Mouse (Mus musculus) neutrophil, adult 5-6 weeks (primary cell): ENCODE measurements at regions not wholly inside any gene's neighbourhood (a gene's known extent, or its start where the extent isn't known, plus 50 kb on each side); places are given as distances from the start of the nearest gene placed in this dataset.

Source experiments
- ATAC-seq: fragments of 151-379, 151-347 bp; 2 replicates; pipeline ENCODE4 v1.8.0; 2017; ENCODE audit warnings: mild to moderate bottlenecking, moderate TSS enrichment; ENCODE audit not compliant: insufficient number of reproducible peaks, poor library complexity, low FRiP score, severe bottlenecking; ENCODE audit errors: extremely low read depth

- no peak for ATAC-seq
Observed at GRCm38 (mm10) chr10:125467503-125467902, 78.2 kb upstream of the Slc16a7 start.

GRCm38 (mm10) chr10:125488350-125488749 lies 99.1 kb upstream of the Slc16a7 start:
- ATAC-seq, result no peak

DNA sequence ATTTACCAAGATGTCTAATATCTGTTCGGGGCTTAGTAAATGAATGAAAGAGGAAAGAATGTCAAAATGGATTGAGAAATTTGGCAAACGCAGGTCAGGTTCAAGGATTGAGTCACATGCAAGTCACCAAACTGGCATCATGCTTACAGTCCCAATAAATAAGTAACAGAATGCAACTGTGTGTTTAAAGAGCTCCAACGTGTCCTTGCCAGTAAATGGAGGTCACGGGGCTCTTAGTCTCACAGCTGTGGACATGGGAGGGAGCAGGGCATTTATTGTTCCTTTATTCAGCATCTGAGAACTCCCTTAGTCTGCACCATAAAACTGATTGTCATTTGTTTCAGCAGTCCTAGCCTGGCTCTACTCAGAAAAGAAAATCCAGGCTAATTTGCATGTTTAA lies 101.1 kb upstream of the Slc16a7 start:
- no peak for ATAC-seq

DNA sequence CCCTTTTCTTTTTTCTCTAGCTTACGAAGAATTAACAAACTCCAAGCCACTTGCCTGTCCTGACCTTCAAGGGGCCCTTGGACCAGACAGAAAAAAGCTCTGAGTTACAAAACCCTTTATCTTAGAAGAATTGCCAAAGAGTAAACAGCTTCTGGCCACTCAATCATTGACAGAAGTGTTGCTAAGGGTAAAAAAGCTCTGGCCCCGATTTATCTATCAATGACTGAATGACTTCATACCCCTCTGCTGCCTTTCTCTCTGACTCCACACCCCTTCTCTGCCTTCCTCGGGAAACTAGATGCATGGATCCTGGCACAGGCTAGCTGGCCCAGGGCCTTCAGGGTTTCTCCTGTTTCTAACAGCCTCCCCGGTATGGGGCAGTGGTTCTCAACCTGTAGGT lies 105.2 kb upstream of the Slc16a7 start:
- ATAC-seq, result no peak

GRCm38 (mm10) chr10:125498347-125498746 lies 109.1 kb upstream of the Slc16a7 start:
- no peak for ATAC-seq

- ATAC-seq, result no peak
Observed at GRCm38 (mm10) chr10:125500338-125500737, 111.1 kb upstream of the Slc16a7 start.

GRCm38 (mm10) chr10:125515026-125515425 lies 125.8 kb upstream of the Slc16a7 start:
- ATAC-seq, result no peak

GRCm38 (mm10) chr10:125530876-125531275 lies 141.6 kb upstream of the Slc16a7 start:
- ATAC-seq, result no peak

GRCm38 (mm10) chr10:125538316-125538715 lies 149.1 kb upstream of the Slc16a7 start:
- ATAC-seq, result 0 out of 2 replicates have a peak, but pooled peaks have one; percentile 30

- ATAC-seq, result no peak
Observed at GRCm38 (mm10) chr10:125586489-125587147, 197.4 kb upstream of the Slc16a7 start.

GRCm38 (mm10) chr10:125593006-125593405 lies 203.7 kb upstream of the Slc16a7 start:
- no peak for ATAC-seq

DNA sequence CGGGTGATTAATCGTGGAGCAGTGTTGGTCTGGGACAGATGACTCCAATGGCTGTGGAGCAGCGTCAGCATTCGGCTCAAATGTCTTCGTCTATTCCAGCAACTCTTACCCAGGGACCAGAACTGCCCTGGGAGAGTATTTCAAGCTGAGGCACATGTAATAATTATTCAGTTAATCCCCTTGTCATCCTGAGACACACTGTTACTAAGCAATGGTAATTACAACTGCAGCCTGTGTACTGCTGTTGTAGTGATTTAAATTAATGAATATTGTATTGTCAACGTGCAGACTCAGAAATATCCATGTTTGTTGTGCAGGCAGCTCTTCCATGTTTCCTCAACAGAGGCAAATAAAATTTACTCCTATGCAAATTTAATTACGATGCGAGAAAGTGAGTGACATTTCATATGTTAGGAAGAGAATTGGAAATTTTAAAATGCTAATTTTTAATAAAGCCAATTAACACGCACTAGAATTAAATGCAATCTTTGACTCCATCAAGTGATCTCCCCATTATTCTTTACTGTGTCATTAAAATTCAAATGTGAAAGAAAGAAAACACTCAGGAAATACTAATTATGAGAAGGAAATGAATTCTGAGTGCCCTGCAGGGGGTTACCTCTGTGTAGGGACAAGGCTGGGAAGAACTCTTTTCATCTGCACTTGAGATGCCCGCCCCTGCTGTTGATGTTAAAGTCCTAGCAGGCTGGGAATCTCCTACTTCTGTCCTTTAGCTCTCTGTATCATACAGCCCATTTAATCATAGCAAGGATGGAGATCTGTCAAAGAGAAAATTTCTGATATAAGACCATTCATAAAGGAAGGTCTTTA lies 218.7 kb upstream of the Slc16a7 start:
- no peak for ATAC-seq

DNA sequence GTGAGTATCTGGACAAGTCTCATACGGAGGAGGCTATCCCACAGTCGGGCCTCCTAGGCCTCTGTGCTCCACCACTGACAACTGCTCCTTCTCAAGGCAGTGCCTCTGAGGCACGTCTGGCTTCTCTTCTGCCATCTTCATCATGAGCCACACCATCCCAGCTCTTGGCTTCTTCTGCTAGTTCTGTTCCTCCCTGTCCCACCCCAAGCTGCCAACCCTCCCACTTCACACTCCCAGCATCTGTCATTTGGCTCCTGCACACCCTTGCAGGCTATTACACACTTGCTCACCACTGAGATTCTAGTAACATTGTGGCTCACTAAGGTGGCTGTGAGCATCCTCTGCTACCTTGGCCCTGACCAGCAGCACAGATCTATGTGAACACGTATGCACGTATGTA lies 221.1 kb upstream of the Slc16a7 start:
- ATAC-seq, result no peak

DNA sequence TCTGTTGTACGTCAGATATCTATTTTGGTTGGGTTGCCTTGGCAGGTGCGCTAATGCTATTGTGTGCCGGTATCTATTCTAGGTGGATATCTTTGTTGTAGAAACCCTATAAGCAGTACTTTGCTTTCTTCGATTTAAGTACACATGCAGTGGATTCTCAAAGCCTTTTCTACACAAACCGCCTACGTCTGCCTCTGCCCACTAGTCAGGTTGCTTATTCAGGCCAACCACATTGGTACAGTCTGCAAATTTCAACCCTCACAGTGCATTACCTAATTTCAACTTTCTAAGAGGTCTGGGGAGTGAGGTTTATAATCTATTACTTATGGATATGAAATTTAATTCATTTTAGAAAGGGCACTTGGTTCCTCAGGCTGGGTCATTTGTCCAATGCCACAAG lies 223.5 kb upstream of the Slc16a7 start:
- no peak for ATAC-seq

DNA sequence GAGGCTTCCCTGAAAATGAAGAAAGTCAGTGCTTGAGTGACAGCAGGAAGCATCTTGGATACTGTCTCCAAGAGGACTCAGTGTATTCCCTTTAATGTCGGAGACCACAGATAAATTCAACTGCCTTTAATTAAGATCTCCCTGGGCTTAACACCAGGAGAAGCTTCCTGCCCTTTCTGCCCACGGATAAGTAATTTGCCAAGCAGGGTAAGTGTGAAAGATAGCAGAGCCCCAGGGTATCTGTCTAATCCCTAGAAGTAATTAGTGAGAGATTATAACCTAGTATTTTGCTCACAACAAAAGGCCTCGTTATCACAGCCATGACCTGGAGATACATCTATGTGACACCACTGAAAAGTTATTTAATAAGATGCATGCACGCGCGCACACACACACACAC lies 232.1 kb upstream of the Slc16a7 start:
- ATAC-seq, result no peak

GRCm38 (mm10) chr10:125623836-125624235 lies 234.6 kb upstream of the Slc16a7 start:
- ATAC-seq, result no peak

DNA sequence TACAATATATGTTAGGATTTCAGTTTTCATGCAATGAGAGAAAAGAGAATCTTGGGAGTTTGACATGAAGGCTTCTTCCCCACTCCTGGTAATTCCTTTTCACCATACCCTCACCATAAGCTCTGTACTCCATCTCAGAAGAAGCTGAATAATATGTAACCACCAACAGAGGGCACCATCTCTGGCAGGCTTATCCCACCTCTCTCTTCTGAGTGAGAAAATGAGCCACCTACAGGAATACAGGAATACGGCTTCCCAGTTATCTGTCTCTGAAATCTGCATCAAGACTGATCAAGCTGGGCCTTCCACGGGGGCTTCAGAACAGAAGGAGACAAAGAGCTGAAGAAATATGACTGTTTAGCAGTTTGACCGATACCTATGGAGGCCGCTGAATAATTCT lies 278.6 kb upstream of the Slc16a7 start:
- no peak for ATAC-seq

DNA sequence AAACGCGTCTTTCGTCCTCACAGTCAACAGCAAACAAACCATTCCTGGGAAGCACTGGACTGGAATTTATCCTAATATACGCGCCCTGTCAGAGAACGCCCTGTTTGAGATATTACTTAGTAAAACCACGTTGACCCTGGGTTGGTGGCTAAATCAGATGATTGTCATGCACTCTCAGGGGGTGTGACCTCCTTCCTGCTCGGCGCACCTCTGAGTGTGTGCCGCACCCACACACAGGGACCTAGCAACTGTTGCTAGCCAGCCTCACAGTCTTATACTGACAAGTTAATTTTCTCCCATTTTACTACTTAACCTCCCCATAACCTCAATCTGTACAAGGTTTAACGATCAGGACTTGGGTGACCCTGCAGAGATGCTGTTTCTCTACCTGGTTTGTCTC lies 284.4 kb upstream of the Slc16a7 start:
- no peak for ATAC-seq

DNA sequence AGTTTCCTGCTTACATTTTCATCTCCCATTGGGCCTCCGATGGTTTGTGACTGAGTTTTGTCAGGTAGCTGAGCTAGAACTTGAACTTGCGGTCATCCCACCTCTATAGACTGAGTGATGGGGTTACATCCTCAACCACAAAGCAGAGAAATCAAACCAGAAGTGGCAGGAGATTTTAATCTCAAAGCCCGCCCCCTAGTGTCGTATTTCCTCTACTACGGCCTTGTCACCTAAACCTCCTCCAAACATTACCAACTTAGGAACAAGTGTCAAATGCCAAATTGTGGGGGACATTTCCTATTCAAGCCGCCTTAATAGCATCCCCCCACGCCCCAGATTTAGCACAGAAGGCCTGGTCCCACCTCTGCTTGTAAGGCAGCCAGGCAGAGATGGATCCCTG lies 286.3 kb upstream of the Lrig3 start:
- ATAC-seq, result no peak

GRCm38 (mm10) chr10:125685130-125685529 lies 280.8 kb upstream of the Lrig3 start:
- no peak for ATAC-seq
